Mouse (Mus musculus): ENCODE measurements around the gene Olfr862.

The Olfr862 gene

GRCm38 (mm10) chr9:19887904-19888303 is at the start of gene Olfr862:
TSS of gene Olfr862 (minus strand) at chr9:19888004.
- no peak for DNase-seq (ENCODE audit: low spot score in 2 of 2)

GRCm38 (mm10) chr9:19916565-19916964 is 28.8 kb upstream of the Olfr862 start, which contains the start of gene Olfr77:
TSS of gene Olfr77 (plus strand) at chr9:19916865.
- no peak for DNase-seq (ENCODE audit: low spot score in 2 of 2)

GRCm38 (mm10) chr9:19911170-19911569 is 23.4 kb upstream of the Olfr862 start:
- DNase-seq (ENCODE audit: low spot score in 2 of 2) = no peak

DNA sequence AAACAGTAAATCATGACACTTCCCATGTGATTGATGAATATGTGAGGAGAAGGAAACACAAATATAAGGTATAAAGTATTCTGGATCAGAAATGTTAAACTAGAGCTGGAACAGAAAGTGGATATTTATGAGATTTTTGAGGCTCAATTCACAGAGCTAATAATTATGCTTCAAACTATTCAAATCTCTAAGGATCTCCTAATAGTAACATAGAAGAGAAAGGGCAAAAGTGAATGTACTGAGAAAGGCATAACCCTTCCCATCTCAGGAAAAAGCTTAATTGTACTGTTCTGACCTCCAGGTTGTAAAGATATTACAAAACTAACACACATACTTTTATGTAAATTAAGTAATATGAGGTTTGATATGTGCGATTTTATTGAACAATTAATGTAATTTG is 38.2 kb downstream of the Olfr862 start, which contains the start of gene Olfr860:
Gene Olfr860, minus strand, starts transcription at position 101 of the 400 bp plus-strand sequence.
- no peak for DNase-seq (ENCODE audit: low spot score in 2 of 2)

All from left cerebral cortex, adult 9 months (tissue).